Mouse (Mus musculus) cerebellum, adult 2 months (tissue): ENCODE data around the gene 4933417A18Rik.
A peak's percentile ranks its signal among the peaks of the same experiment; 100 is the strongest.

Experiments used
- CTCF ChIP-seq: fragments of 200-500 bp; IDR thresholded peaks from 2 replicates; pipeline ENCODE4 v1.5.1; 2011; ENCODE audit warnings: low read depth, mild to moderate bottlenecking, control low read depth, low read length, moderate library complexity, borderline replicate concordance; ENCODE audit not compliant: insufficient read depth
- POLR2A ChIP-seq: fragments of 200-500 bp; IDR thresholded peaks from 2 replicates; pipeline ENCODE4 v1.6.1; 2011; ENCODE audit warnings: low read length, control low read depth, borderline replicate concordance; ENCODE audit not compliant: insufficient read depth

- TF ChIP-seq POLR2A (peak; percentile 56; the same call in 1 of the 2 replicates), CTCF (no peak)
Measured at GRCm38 (mm10) chr13:34993983-34994811, 70.0 kb downstream of the 4933417A18Rik start.
